Mouse (Mus musculus): ENCODE results near the gene Rbm33. TPM values are rescaled to one million over a fixed set of nuclear protein-coding genes. Genes with fewer than 3 reads are reported as not detected.

The Rbm33 gene
- polyA plus RNA-seq, 1 experiment from 2014 or later: 15.0 TPM

DNA sequence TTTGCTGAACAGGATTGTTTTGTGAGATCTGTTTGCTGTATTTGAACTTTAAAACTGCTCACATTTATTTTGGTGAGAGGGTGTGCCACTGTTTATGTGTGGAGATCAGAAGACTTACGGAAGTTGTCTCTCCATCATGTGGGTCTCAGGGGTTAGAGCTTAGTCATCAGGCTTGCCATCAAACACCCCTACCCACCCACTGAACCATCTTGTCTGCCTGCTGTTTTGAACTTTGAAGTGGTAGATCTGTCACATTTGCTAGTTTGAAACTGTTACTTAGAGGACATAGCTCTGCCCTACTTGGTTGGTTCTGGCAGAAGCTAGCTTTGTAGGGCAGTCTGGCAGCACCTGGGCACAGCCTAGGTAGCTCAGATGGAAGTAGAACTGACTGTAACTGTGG is 85.8 kb downstream of the Rbm33 start:
- WGBS: 85% methylated on average over 1 of the region's 1 CpGs
- no peaks in the 10 kb centered on the region for H3K9me3 ChIP-seq (ENCODE audit: control insufficient read depth, low read length)
- H3K27ac ChIP-seq (replicated peaks; ENCODE audit: low read depth, low read length): no peak overlapping the region
- H3K4me1 ChIP-seq (ENCODE audit: control insufficient read depth, insufficient read depth, low read length): no peaks in the 10 kb centered on the region
- H3K4me3 ChIP-seq (ENCODE audit: low read depth, low read length): no peak overlapping the region
- H3K36me3 ChIP-seq (ENCODE audit: control insufficient read depth, insufficient read depth, low read length): peaks cover 21% of the 10 kb centered on the region
- no peaks in the 10 kb centered on the region for H3K27me3 ChIP-seq (replicated peaks; ENCODE audit: control insufficient read depth, insufficient read depth, low read length)
- no peak for ATAC-seq (ENCODE audit: low read depth)
- no peak overlapping the region for H3K9ac ChIP-seq (ENCODE audit: low read depth, low read length)
- no peak for DNase-seq (ENCODE audit: low spot score)
- H3K4me2 ChIP-seq (ENCODE audit: low read depth, low read length): no peak overlapping the region

DNA sequence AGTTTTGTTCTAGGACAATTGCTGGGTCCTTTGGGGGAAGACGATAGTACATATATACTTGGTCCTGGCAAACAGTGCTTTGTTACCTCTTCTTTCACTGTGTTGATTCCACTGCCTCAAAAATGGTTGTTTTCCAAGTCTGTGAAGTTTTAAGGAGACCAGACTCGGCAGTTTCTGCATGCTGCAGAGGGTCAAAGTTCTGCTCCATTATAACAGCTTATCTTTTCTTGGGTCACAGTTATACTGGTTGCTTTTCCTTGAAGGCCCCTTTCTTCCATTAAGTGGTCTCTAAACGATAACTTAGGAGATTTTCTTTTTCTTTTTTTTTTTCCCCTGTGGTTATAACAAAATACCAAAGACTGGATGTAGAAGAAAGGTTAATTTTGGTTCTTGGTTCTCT is 89.7 kb downstream of the Rbm33 start:
- Histone ChIP-seq H3K9me3 (ENCODE audit: control insufficient read depth, low read length) (no peaks in the 10 kb centered on the region), H3K9ac (ENCODE audit: low read depth, low read length) (no peak overlapping the region), H3K4me1 (ENCODE audit: control insufficient read depth, insufficient read depth, low read length) (no peaks in the 10 kb centered on the region), H3K4me2 (ENCODE audit: low read depth, low read length) (no peak overlapping the region), H3K27me3 (replicated peaks; ENCODE audit: control insufficient read depth, insufficient read depth, low read length) (no peaks in the 10 kb centered on the region), H3K36me3 (ENCODE audit: control insufficient read depth, insufficient read depth, low read length) (peaks cover 35% of the 10 kb centered on the region), H3K27ac (replicated peaks; ENCODE audit: low read depth, low read length) (no peak overlapping the region), H3K4me3 (ENCODE audit: low read depth, low read length) (no peak overlapping the region)
- DNase-seq (ENCODE audit: low spot score) (no peak), ATAC-seq (ENCODE audit: low read depth) (no peak)
- WGBS: 84% methylated on average over 3 of the region's 3 CpGs

DNA sequence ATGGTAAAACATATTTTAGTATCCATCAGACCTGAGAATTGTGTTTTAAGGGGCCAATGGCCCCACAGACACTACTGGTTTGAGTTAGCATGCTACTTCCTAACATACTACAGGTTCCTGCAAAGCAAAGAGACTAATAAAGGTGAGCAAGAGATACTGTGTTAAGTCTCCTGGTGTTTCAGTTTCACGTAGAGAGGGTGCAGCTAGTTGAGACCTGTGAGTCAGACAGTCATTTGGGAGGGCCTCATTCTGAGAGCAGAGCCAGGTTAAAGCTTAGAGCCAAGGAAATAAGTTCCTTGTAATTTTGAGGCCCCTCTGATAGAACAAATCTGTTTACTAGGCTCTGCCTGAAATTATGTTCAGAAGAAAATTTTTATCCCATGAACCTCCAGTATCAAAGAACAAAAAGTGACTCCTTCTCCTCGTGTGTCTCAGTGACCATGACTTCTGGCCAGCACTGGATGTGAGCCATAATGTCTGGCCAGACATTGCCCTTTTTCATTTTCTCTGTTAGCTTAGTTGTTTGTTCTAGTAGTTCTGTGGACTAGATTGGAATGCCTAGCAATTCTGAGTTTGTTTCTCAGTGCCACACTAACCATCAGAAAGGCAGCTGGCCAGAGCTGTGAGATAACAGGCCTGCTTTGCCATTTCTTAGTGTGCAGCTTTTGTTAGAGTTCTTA is 95.2 kb downstream of the Rbm33 start:
- H3K9ac ChIP-seq (ENCODE audit: low read depth, low read length): no peak overlapping the region
- peaks cover 89% of the 10 kb centered on the region for H3K36me3 ChIP-seq (ENCODE audit: control insufficient read depth, insufficient read depth, low read length)
- H3K4me3 ChIP-seq (ENCODE audit: low read depth, low read length): no peak overlapping the region
- H3K9me3 ChIP-seq (ENCODE audit: control insufficient read depth, low read length): no peaks in the 10 kb centered on the region
- H3K4me1 ChIP-seq (ENCODE audit: control insufficient read depth, insufficient read depth, low read length): no peaks in the 10 kb centered on the region
- DNase-seq (ENCODE audit: low spot score) (no peak), ATAC-seq (ENCODE audit: low read depth) (no peak)
- WGBS: 83% methylated on average over 2 of the region's 2 CpGs
- no peaks in the 10 kb centered on the region for H3K27me3 ChIP-seq (replicated peaks; ENCODE audit: control insufficient read depth, insufficient read depth, low read length)
- H3K4me2 ChIP-seq (ENCODE audit: low read depth, low read length): no peak overlapping the region
- H3K27ac ChIP-seq (replicated peaks; ENCODE audit: low read depth, low read length): no peak overlapping the region

DNA sequence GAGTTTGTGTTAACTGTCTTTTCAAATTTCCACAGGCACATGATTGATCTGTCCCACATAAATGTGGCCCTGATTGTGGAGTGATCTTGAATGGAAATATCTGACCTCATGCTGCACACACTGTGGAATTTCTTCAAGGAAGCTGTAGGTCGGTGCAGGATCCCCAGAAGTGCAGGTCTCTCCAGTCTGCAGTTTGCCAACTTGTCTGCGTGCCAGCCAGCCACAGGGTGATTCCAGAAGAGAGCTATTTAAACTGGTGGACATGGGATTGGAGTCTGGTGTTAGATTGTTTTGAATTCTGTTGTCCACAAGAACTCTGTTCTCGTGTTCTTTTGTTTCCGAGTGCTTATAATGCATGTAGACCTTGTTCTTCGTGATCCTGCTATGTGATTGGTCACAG is 96.6 kb downstream of the Rbm33 start:
- Histone ChIP-seq H3K27ac (replicated peaks; ENCODE audit: low read depth, low read length) (no peak overlapping the region), H3K4me2 (ENCODE audit: low read depth, low read length) (no peak overlapping the region), H3K36me3 (ENCODE audit: control insufficient read depth, insufficient read depth, low read length) (peaks cover 94% of the 10 kb centered on the region), H3K9me3 (ENCODE audit: control insufficient read depth, low read length) (no peaks in the 10 kb centered on the region), H3K9ac (ENCODE audit: low read depth, low read length) (no peak overlapping the region), H3K27me3 (replicated peaks; ENCODE audit: control insufficient read depth, insufficient read depth, low read length) (no peaks in the 10 kb centered on the region), H3K4me1 (ENCODE audit: control insufficient read depth, insufficient read depth, low read length) (no peaks in the 10 kb centered on the region), H3K4me3 (ENCODE audit: low read depth, low read length) (no peak overlapping the region)
- DNase-seq (ENCODE audit: low spot score) (no peak), ATAC-seq (ENCODE audit: low read depth) (no peak)
- WGBS: 80% methylated on average over 5 of the region's 5 CpGs

DNA sequence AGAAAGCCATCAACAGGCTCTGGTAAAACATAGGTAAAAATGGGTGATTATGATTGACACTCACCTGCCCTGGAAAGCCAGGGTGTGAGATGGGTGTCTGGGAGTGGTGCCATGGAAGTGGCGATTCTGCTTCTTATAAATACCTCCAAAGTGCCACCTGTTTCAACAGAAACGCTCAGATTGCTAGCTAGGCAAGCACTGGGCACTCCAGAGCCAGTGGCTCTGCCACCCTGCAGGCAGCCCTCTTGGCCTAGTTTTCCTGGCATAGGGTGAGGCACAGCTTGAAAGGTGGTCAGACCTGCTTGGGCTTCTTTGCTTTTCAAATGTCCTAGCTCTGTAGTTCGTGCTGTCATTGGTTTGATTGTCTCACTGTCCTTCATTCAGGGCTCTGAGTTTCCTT is 97.2 kb downstream of the Rbm33 start:
- ATAC-seq (ENCODE audit: low read depth): no peak

DNA sequence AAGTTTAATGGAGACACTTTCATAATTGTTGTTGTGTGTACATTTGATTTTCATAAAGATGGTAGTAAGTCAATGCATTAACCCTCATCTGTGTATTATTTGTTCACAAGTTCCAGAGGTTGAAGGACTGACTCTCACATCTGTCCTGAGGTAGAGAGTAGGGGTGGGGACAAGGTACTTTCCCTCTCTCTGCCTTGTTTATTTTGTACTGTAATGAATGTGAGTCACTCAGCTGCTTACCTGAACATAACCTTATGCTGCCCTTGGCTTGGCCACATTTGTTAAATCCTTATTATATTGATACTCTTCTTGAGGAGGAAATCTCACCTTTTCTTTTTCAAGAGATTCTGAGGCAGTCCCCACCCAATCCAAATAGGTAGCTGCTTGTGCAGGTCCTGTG is 99.1 kb downstream of the Rbm33 start:
- Histone ChIP-seq H3K36me3 (ENCODE audit: control insufficient read depth, insufficient read depth, low read length) (peaks cover 89% of the 10 kb centered on the region), H3K4me2 (ENCODE audit: low read depth, low read length) (no peak overlapping the region), H3K27ac (replicated peaks; ENCODE audit: low read depth, low read length) (no peak overlapping the region), H3K9me3 (ENCODE audit: control insufficient read depth, low read length) (no peaks in the 10 kb centered on the region), H3K9ac (ENCODE audit: low read depth, low read length) (no peak overlapping the region; the same call in 1 of the 2 replicates), H3K4me3 (ENCODE audit: low read depth, low read length) (no peak overlapping the region), H3K27me3 (replicated peaks; ENCODE audit: control insufficient read depth, insufficient read depth, low read length) (no peaks in the 10 kb centered on the region), H3K4me1 (ENCODE audit: control insufficient read depth, insufficient read depth, low read length) (no peaks in the 10 kb centered on the region)
- no peak for ATAC-seq (ENCODE audit: low read depth)
- DNase-seq (ENCODE audit: low spot score): no peak

More for the DNA sequence above, 97.2 kb downstream of the Rbm33 start:
- DNase-seq (ENCODE audit: low spot score): no peak
- Histone ChIP-seq H3K4me3 (ENCODE audit: low read depth, low read length) (no peak overlapping the region), H3K9me3 (ENCODE audit: control insufficient read depth, low read length) (no peaks in the 10 kb centered on the region), H3K27ac (replicated peaks; ENCODE audit: low read depth, low read length) (no peak overlapping the region), H3K9ac (ENCODE audit: low read depth, low read length) (no peak overlapping the region), H3K4me2 (ENCODE audit: low read depth, low read length) (no peak overlapping the region), H3K4me1 (ENCODE audit: control insufficient read depth, insufficient read depth, low read length) (no peaks in the 10 kb centered on the region), H3K27me3 (replicated peaks; ENCODE audit: control insufficient read depth, insufficient read depth, low read length) (no peaks in the 10 kb centered on the region), H3K36me3 (ENCODE audit: control insufficient read depth, insufficient read depth, low read length) (peaks cover 93% of the 10 kb centered on the region)
- WGBS: 93% methylated on average over 3 of the region's 3 CpGs

DNA sequence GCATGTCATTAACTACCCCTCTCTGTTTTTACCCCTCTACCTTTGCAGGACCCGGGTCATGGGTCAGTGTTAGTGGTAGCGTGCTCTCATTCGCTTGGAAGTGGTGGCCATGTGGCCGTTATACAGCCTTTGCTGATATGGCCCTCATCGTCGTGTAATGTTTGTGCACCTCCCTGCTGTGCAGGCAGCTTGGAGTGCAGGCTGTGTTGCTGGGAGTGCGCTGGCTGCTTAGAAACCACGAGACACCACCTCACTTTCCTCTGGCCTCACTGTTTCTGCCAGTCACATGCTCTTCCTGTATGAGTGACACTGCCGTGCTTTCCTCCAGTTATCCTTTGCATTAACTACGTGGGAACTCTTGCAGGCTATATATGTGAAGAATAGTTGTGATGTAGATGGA is 101.8 kb downstream of the Rbm33 start:
- Histone ChIP-seq H3K4me2 (ENCODE audit: low read depth, low read length) (no peak overlapping the region), H3K4me1 (ENCODE audit: control insufficient read depth, insufficient read depth, low read length) (no peaks in the 10 kb centered on the region), H3K9me3 (ENCODE audit: control insufficient read depth, low read length) (no peaks in the 10 kb centered on the region), H3K9ac (ENCODE audit: low read depth, low read length) (no peak overlapping the region), H3K4me3 (ENCODE audit: low read depth, low read length) (no peak overlapping the region), H3K27me3 (replicated peaks; ENCODE audit: control insufficient read depth, insufficient read depth, low read length) (no peaks in the 10 kb centered on the region), H3K27ac (replicated peaks; ENCODE audit: low read depth, low read length) (no peak overlapping the region), H3K36me3 (ENCODE audit: control insufficient read depth, insufficient read depth, low read length) (peaks cover 63% of the 10 kb centered on the region)
- no peak for DNase-seq (ENCODE audit: low spot score)
- 84% methylated on average over 10 of the region's 10 CpGs for WGBS
- ATAC-seq (ENCODE audit: low read depth): no peak

DNA sequence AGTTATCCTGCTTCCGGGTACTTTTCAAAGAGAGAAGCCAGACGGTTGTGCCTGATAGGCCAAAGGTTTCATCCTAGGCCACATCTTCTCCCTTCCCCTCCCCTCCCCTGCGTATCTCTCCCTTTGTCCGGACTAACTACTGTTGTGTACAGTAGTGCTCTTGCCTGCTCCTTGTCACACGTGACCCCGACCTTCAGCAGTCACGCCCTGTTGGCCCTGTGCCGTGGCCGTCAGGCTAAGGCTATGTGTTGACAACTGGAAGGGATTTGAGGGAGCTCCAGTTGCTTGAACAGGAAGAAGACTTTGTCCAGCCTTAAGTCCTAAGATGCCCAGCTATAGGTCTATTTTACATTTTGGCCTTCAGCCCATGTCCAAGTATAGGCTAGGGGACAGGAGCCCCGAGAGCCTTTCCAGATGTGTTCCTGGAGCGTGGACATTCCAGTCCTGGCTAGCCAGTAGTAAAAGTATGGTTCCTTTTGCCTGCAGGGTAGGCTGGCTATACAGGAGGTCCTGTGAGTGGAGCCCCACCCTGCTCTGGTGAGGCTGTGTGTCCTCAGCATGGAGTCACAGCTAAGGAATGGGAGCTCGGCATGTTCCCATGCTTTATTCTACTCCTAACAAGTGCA is 102.8 kb downstream of the Rbm33 start:
- H3K4me2 ChIP-seq (ENCODE audit: low read depth, low read length): no peak overlapping the region
- peak; percentile 31; the same call in 1 of the 2 replicates for ATAC-seq (ENCODE audit: low read depth)
- H3K9me3 ChIP-seq (ENCODE audit: control insufficient read depth, low read length): no peaks in the 10 kb centered on the region
- H3K36me3 ChIP-seq (ENCODE audit: control insufficient read depth, insufficient read depth, low read length): peaks cover 53% of the 10 kb centered on the region
- no peak overlapping the region for H3K27ac ChIP-seq (replicated peaks; ENCODE audit: low read depth, low read length)
- no peak overlapping the region for H3K4me3 ChIP-seq (ENCODE audit: low read depth, low read length)
- no peak overlapping the region for H3K9ac ChIP-seq (ENCODE audit: low read depth, low read length)
- peak; percentile 16 for DNase-seq (ENCODE audit: low spot score)
- H3K27me3 ChIP-seq (replicated peaks; ENCODE audit: control insufficient read depth, insufficient read depth, low read length): no peaks in the 10 kb centered on the region
- 85% methylated on average over 12 of the region's 12 CpGs for WGBS
- no peaks in the 10 kb centered on the region for H3K4me1 ChIP-seq (ENCODE audit: control insufficient read depth, insufficient read depth, low read length)

DNA sequence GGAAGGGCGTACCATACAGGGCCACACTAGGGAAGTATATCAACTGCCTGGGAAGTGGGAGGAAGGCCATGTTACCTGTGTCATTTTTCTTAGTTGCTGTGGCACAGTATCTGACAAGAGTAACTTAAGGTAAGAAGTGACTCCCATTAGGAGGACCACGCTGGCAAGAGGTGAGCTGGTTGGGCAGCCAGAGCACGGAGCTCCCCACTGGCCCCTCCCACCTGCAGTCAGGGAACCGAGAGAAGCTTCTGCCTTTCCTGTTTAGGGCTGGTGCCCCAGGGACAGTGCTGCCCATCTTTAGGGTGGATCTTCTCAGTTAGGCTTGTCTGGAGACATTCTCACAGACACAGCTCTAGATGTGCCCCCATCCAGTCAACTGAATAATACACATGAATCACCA is 106.9 kb downstream of the Rbm33 start:
- Histone ChIP-seq H3K4me3 (ENCODE audit: low read depth, low read length) (no peak overlapping the region), H3K27me3 (replicated peaks; ENCODE audit: control insufficient read depth, insufficient read depth, low read length) (no peaks in the 10 kb centered on the region), H3K9ac (ENCODE audit: low read depth, low read length) (no peak overlapping the region), H3K4me1 (ENCODE audit: control insufficient read depth, insufficient read depth, low read length) (no peaks in the 10 kb centered on the region), H3K4me2 (ENCODE audit: low read depth, low read length) (no peak overlapping the region), H3K36me3 (ENCODE audit: control insufficient read depth, insufficient read depth, low read length) (peaks cover 16% of the 10 kb centered on the region), H3K9me3 (ENCODE audit: control insufficient read depth, low read length) (no peaks in the 10 kb centered on the region), H3K27ac (replicated peaks; ENCODE audit: low read depth, low read length) (no peak overlapping the region)
- DNase-seq (ENCODE audit: low spot score) (no peak), ATAC-seq (ENCODE audit: low read depth) (no peak)
- 61% methylated on average over 4 of the region's 4 CpGs for WGBS

All from embryonic facial prominence, embryonic 14.5 days (tissue).